Mouse (Mus musculus): Measurements from ENCODE around the gene Ift88.

Gene Ift88

GRCm38 (mm10) chr14:57423432-57424211 lies at the start of gene Ift88:
Gene Ift88, plus strand, starts transcription at chr14:57424062.
- in situ Hi-C loops (cut with MboI; ENCODE audit: low pct_unique_long_range_greater_than_20kb in 1 of 2, low sequenced_read_pairs in 2 of 2, unreplicated experiment in 1 of 2) = no loop called here

- in situ Hi-C loops (cut with MboI; ENCODE audit: low pct_unique_long_range_greater_than_20kb in 1 of 2, low sequenced_read_pairs in 2 of 2, unreplicated experiment in 1 of 2) = no loop called here
These were observed 48.7 kb upstream of the Ift88 start for GRCm38 (mm10) chr14:57375205-57375604.

- in situ Hi-C loops (cut with MboI; ENCODE audit: low pct_unique_long_range_greater_than_20kb in 1 of 2, low sequenced_read_pairs in 2 of 2, unreplicated experiment in 1 of 2) = no loop called here
These were observed 47.8 kb upstream of the Ift88 start for GRCm38 (mm10) chr14:57376016-57376415.

GRCm38 (mm10) chr14:57376956-57377355 lies 46.9 kb upstream of the Ift88 start:
- in situ Hi-C loops (cut with MboI; ENCODE audit: low pct_unique_long_range_greater_than_20kb in 1 of 2, low sequenced_read_pairs in 2 of 2, unreplicated experiment in 1 of 2) = no loop called here

GRCm38 (mm10) chr14:57377531-57377930 lies 46.3 kb upstream of the Ift88 start:
- in situ Hi-C loops (cut with MboI; ENCODE audit: low pct_unique_long_range_greater_than_20kb in 1 of 2, low sequenced_read_pairs in 2 of 2, unreplicated experiment in 1 of 2) = no loop called here

GRCm38 (mm10) chr14:57385667-57386066 lies 38.2 kb upstream of the Ift88 start:
- in situ Hi-C loops (cut with MboI; ENCODE audit: low pct_unique_long_range_greater_than_20kb in 1 of 2, low sequenced_read_pairs in 2 of 2, unreplicated experiment in 1 of 2) = no loop called here

GRCm38 (mm10) chr14:57386758-57387561 lies 36.9 kb upstream of the Ift88 start:
- in situ Hi-C loops (cut with MboI; ENCODE audit: low pct_unique_long_range_greater_than_20kb in 1 of 2, low sequenced_read_pairs in 2 of 2, unreplicated experiment in 1 of 2) = no loop called here

- in situ Hi-C loops (cut with MboI; ENCODE audit: low pct_unique_long_range_greater_than_20kb in 1 of 2, low sequenced_read_pairs in 2 of 2, unreplicated experiment in 1 of 2) = no loop called here
These were observed 32.2 kb upstream of the Ift88 start for GRCm38 (mm10) chr14:57391621-57392020.

GRCm38 (mm10) chr14:57392278-57392677 lies 31.6 kb upstream of the Ift88 start:
- in situ Hi-C loops (cut with MboI; ENCODE audit: low pct_unique_long_range_greater_than_20kb in 1 of 2, low sequenced_read_pairs in 2 of 2, unreplicated experiment in 1 of 2) = no loop called here

- in situ Hi-C loops (cut with MboI; ENCODE audit: low pct_unique_long_range_greater_than_20kb in 1 of 2, low sequenced_read_pairs in 2 of 2, unreplicated experiment in 1 of 2) = no loop called here
These were observed 28.4 kb upstream of the Ift88 start for GRCm38 (mm10) chr14:57395470-57395869.

- in situ Hi-C loops (cut with MboI; ENCODE audit: low pct_unique_long_range_greater_than_20kb in 1 of 2, low sequenced_read_pairs in 2 of 2, unreplicated experiment in 1 of 2) = no loop called here
These were observed 26.6 kb upstream of the Ift88 start for GRCm38 (mm10) chr14:57397221-57397620.

GRCm38 (mm10) chr14:57398065-57398757 lies 25.7 kb upstream of the Ift88 start, which contains the start of gene Cryl1:
Gene Cryl1, minus strand, starts transcription at chr14:57398529.
- in situ Hi-C loops (cut with MboI; ENCODE audit: low pct_unique_long_range_greater_than_20kb in 1 of 2, low sequenced_read_pairs in 2 of 2, unreplicated experiment in 1 of 2) = no loop called here

GRCm38 (mm10) chr14:57398813-57399427 lies 24.9 kb upstream of the Ift88 start:
- in situ Hi-C loops (cut with MboI; ENCODE audit: low pct_unique_long_range_greater_than_20kb in 1 of 2, low sequenced_read_pairs in 2 of 2, unreplicated experiment in 1 of 2) = no loop called here

GRCm38 (mm10) chr14:57402815-57403214 lies 21.0 kb upstream of the Ift88 start:
- in situ Hi-C loops (cut with MboI; ENCODE audit: low pct_unique_long_range_greater_than_20kb in 1 of 2, low sequenced_read_pairs in 2 of 2, unreplicated experiment in 1 of 2) = no loop called here

GRCm38 (mm10) chr14:57407039-57407987 lies 16.5 kb upstream of the Ift88 start:
- in situ Hi-C loops (cut with MboI; ENCODE audit: low pct_unique_long_range_greater_than_20kb in 1 of 2, low sequenced_read_pairs in 2 of 2, unreplicated experiment in 1 of 2) = no loop called here

- in situ Hi-C loops (cut with MboI; ENCODE audit: low pct_unique_long_range_greater_than_20kb in 1 of 2, low sequenced_read_pairs in 2 of 2, unreplicated experiment in 1 of 2) = no loop called here
These were observed 15.8 kb upstream of the Ift88 start for GRCm38 (mm10) chr14:57408100-57408499.

- in situ Hi-C loops (cut with MboI; ENCODE audit: low pct_unique_long_range_greater_than_20kb in 1 of 2, low sequenced_read_pairs in 2 of 2, unreplicated experiment in 1 of 2) = no loop called here
These were observed 14.8 kb upstream of the Ift88 start for GRCm38 (mm10) chr14:57409106-57409505.

- in situ Hi-C loops (cut with MboI; ENCODE audit: low pct_unique_long_range_greater_than_20kb in 1 of 2, low sequenced_read_pairs in 2 of 2, unreplicated experiment in 1 of 2) = no loop called here
These were observed 11.7 kb upstream of the Ift88 start for GRCm38 (mm10) chr14:57412166-57412565.
